Mouse (Mus musculus) v-Abl transformed pro-B cells (cell line): ENCODE results near the gene Rgcc.

ENCODE experiments used
- in situ Hi-C, 2 experiments: fragments of 400-800 bp; cut with MboI; formaldehyde crosslinking; loops; one replicate each; pipeline ENCODE4 v1.15.1; 2025; ENCODE audit not compliant: unreplicated experiment in 2 of 2

Gene Rgcc

DNA sequence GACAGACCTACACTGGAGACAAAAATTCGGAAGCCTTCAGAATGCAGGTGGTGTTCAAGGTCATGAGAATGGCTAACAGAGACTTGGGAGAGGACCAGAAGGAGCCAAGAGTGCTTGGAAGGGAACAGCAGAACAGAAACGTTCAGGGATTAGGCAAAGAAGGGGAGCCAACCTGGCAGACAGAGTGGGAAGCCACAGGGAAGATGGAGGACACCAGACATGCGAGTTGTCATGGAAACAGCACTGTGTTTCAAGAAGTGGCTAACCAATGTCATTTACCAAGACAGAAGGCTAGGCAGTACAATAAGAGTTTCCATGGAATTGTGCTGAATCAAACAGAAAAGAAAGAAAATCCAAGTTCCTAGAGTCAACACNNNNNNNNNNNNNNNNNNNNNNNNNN lies 56.9 kb downstream of the Rgcc start:
- in situ Hi-C loops: no loop called here

DNA sequence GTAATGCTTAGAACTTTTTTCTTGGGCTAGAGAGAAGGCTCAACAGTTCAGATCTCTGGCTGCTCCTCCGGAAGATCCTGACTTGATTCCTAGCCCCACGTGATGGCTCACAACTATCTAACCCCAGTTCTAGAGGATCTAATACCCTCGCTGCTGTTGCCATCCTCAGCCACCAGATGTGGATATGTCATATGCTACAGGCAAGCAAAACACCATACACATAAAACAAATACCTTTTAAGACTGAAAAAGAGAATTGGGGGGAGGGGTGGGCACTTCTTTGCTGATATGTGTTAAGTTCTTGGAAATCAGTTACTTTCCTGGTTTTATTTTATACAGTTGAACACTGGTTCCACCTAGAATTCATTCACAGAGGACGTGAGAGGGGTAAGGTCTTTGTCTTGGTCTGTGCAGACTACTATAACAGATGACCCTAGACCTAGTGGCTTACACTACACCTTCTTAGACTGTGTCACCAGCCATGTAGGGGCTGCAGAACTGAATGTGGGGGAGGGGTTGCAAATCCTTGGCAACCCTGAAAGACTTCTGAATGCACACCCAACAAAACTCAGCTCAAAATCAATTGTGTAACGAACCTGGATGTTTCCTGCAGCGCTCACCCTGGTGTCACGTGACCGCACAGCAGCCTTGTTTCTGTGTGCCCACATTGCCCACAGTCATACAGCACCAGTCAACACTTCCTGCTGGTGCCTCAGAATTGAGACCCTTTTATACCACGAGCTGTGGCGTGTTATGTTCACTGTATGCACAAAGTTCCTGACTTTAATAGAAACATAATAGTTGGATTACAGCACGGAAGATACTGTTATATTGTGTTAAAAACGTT lies 58.2 kb downstream of the Rgcc start:
- in situ Hi-C loops: no loop called here

DNA sequence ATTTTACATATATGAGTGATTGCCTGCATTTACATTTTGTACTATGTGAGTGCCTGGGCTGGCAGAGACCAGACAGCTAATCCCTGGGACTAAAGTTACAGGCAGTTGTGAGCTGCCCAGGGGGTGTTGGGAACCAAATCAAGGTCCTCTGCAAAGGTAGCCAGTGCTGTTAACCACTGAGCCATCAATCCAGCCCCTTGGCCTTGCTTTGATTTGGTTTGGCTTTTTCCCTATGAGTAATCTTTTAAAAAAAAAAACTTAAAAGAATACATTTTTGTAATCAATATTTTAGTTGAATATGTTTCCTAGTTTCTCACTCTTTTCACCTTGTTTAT lies 59.1 kb downstream of the Rgcc start:
- in situ Hi-C loops: no loop called here

DNA sequence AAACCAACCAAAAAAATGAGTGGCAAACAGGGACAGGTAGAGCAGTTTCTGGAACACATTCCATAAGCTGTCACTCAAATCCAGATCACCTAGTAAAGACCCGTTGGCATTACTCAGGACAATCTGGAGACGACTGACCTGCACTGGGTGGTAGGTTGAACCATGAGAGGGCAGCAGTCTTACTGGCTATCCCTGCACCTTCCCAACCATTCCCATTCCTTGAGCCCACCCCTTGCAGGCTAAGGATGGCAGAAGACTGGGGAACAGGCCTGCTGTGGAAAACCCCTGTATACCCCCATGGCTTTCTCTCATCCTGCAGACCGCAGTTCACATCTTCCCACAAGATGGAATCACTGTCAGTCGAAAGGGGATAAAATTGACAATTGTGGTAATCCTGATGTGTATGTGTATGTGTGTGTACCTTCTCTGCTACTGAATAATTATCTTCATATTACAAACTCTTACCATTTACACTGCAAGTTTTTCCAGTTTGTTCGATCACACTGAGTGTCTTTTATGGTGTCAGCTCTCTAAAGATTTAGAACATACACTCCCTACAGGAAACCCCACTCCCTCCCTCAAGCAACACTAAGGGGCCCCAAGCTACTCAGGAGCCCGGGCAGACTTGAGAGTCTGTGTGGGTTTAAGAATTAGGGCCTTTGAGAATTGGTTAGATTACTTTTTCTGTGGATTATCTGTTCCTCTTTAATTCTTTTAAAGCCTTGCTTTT lies 59.6 kb downstream of the Rgcc start:
- in situ Hi-C loops: no loop called here

DNA sequence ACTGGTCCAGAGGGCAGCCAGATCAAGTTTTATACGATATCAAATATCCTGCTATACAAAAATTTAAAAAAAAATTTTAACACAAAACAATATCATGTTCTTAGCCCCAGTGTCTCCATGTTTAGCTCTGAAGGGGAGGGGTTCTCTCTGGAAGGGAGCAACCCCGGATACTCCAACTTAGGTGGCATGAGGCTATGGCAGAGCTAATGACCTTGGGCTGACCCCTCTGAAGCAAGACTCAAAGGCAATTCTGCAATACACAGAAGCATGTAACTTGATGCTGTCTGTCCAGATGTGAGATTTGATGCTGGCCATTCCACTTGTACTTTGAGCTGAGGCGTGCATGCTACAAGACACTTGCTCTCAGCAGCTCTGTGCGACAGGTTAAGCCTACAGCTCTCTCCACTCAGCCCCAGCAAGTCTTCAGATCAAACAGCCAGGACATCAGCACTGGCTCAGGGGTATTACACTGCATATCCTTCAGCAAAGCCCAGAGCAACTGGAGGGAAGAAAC lies 60.3 kb downstream of the Rgcc start:
- in situ Hi-C loops: no loop called here

- in situ Hi-C loops: no loop called here
Measured at GRCm38 (mm10) chr14:79239402-79239801, 62.0 kb downstream of the Rgcc start.
